Mouse (Mus musculus) G1E-ER4 (cell line): ENCODE measurements at regions not wholly inside any gene's neighbourhood (a gene's known extent, or its start where the extent isn't known, plus 50 kb on each side); places are given as distances from the start of the nearest gene placed in this dataset.

ENCODE experiments used
- GATA1 ChIP-seq: IDR thresholded peaks from one replicate; pipeline ENCODE4 v1.8.0; 2012; ENCODE audit warnings: low read length, inconsistent platforms

- no peak for TF ChIP-seq GATA1
Observed at GRCm38 (mm10) chr19:32925628-32926505, 168.6 kb downstream of the Pten start.

- TF ChIP-seq GATA1: no peak
Observed at GRCm38 (mm10) chr19:32926571-32926970, 169.3 kb downstream of the Pten start.

GRCm38 (mm10) chr19:32933676-32934075 lies 176.4 kb downstream of the Pten start:
- no peak for TF ChIP-seq GATA1

- TF ChIP-seq GATA1: no peak
Observed at GRCm38 (mm10) chr19:32935638-32936037, 178.3 kb downstream of the Pten start.

- no peak for TF ChIP-seq GATA1
Observed at GRCm38 (mm10) chr19:32937591-32937990, 180.3 kb downstream of the Pten start.

GRCm38 (mm10) chr19:32939692-32940091 lies 182.4 kb downstream of the Pten start:
- no peak for TF ChIP-seq GATA1

- TF ChIP-seq GATA1: no peak
Observed at GRCm38 (mm10) chr19:32940806-32941205, 183.5 kb downstream of the Pten start.

- TF ChIP-seq GATA1: no peak
Observed at GRCm38 (mm10) chr19:32943594-32944230, 186.4 kb downstream of the Pten start.

- TF ChIP-seq GATA1: no peak
Observed at GRCm38 (mm10) chr19:32947081-32947855, 190.0 kb downstream of the Pten start.

GRCm38 (mm10) chr19:32950252-32950651 lies 193.0 kb downstream of the Pten start:
- TF ChIP-seq GATA1: no peak

GRCm38 (mm10) chr19:32950794-32951193 lies 193.5 kb downstream of the Pten start:
- no peak for TF ChIP-seq GATA1

- TF ChIP-seq GATA1: no peak
Observed at GRCm38 (mm10) chr19:32952425-32952824, 195.1 kb downstream of the Pten start.

GRCm38 (mm10) chr19:32952928-32953687 lies 195.8 kb downstream of the Pten start:
- no peak for TF ChIP-seq GATA1

- no peak for TF ChIP-seq GATA1
Observed at GRCm38 (mm10) chr19:32954001-32954605, 196.8 kb downstream of the Pten start.

GRCm38 (mm10) chr19:32954942-32955341 lies 197.6 kb downstream of the Pten start:
- TF ChIP-seq GATA1: no peak
